Mouse (Mus musculus) frontal cortex, adult (tissue): ENCODE measurements around the gene Ccser1.
A peak's percentile ranks its signal among the peaks of the same experiment; 100 is the strongest.

ENCODE experiments used
- ATAC-seq: cut with Nextera tagmentation; 2 replicates; pipeline ENCODE4 v1.9.2; 2017; ENCODE audit warnings: mild to moderate bottlenecking, moderate library complexity, mixed read lengths; ENCODE audit not compliant: low TSS enrichment

Ccser1 gene

GRCm38 (mm10) chr6:61432167-61432566, 252.0 kb downstream of the Ccser1 start:
- ATAC-seq, result no peak

- ATAC-seq, result no peak
These were observed 252.6 kb downstream of the Ccser1 start for GRCm38 (mm10) chr6:61432703-61433102.

- ATAC-seq, result no peak
These were observed 258.0 kb downstream of the Ccser1 start for GRCm38 (mm10) chr6:61438165-61438564.

GRCm38 (mm10) chr6:61471371-61472152, 291.4 kb downstream of the Ccser1 start:
- ATAC-seq, result no peak

GRCm38 (mm10) chr6:61485336-61485735, 305.2 kb downstream of the Ccser1 start:
- no peak for ATAC-seq

GRCm38 (mm10) chr6:61491979-61492821, 312.1 kb downstream of the Ccser1 start:
- no peak for ATAC-seq

- no peak for ATAC-seq
These were observed 313.3 kb downstream of the Ccser1 start for GRCm38 (mm10) chr6:61493386-61493785.

- no peak for ATAC-seq
These were observed 335.2 kb downstream of the Ccser1 start for GRCm38 (mm10) chr6:61515310-61515709.

- no peak for ATAC-seq
These were observed 341.5 kb downstream of the Ccser1 start for GRCm38 (mm10) chr6:61521587-61521986.

- no peak for ATAC-seq
These were observed 342.0 kb downstream of the Ccser1 start for GRCm38 (mm10) chr6:61522108-61522507.

- ATAC-seq, result no peak
These were observed 343.8 kb downstream of the Ccser1 start for GRCm38 (mm10) chr6:61523748-61524493.

GRCm38 (mm10) chr6:61540732-61541131, 360.6 kb downstream of the Ccser1 start:
- peak; percentile 98 for ATAC-seq

GRCm38 (mm10) chr6:61543459-61544044, 363.4 kb downstream of the Ccser1 start:
- ATAC-seq, result no peak

GRCm38 (mm10) chr6:61567551-61567950, 387.4 kb downstream of the Ccser1 start:
- ATAC-seq, result peak; percentile 31; the same call in 1 of the 2 replicates

GRCm38 (mm10) chr6:61567967-61568366, 387.8 kb downstream of the Ccser1 start:
- ATAC-seq, result peak; percentile 69

- peak; percentile 23; the same call in 1 of the 2 replicates for ATAC-seq
These were observed 401.6 kb downstream of the Ccser1 start for GRCm38 (mm10) chr6:61581696-61582095.

- no peak for ATAC-seq
These were observed 408.9 kb downstream of the Ccser1 start for GRCm38 (mm10) chr6:61588999-61589398.

GRCm38 (mm10) chr6:61601911-61602310, 421.8 kb downstream of the Ccser1 start:
- no peak for ATAC-seq

- ATAC-seq, result peak; percentile 48; the same call in 1 of the 2 replicates
These were observed 434.8 kb downstream of the Ccser1 start for GRCm38 (mm10) chr6:61614920-61615319.

- ATAC-seq, result no peak
These were observed 441.6 kb downstream of the Ccser1 start for GRCm38 (mm10) chr6:61621707-61622106.

- ATAC-seq, result no peak
These were observed 481.3 kb downstream of the Ccser1 start for GRCm38 (mm10) chr6:61661414-61661813.

GRCm38 (mm10) chr6:61664572-61664971, 484.4 kb downstream of the Ccser1 start:
- no peak for ATAC-seq
